Mouse (Mus musculus): ENCODE data around the gene Rasgrp1. TPM values are rescaled to one million over a fixed set of nuclear protein-coding genes. Genes with fewer than 3 reads are reported as not detected.

Rasgrp1 gene
- polyA plus RNA-seq, 1 experiment from 2014 or later: 0.40 TPM

DNA sequence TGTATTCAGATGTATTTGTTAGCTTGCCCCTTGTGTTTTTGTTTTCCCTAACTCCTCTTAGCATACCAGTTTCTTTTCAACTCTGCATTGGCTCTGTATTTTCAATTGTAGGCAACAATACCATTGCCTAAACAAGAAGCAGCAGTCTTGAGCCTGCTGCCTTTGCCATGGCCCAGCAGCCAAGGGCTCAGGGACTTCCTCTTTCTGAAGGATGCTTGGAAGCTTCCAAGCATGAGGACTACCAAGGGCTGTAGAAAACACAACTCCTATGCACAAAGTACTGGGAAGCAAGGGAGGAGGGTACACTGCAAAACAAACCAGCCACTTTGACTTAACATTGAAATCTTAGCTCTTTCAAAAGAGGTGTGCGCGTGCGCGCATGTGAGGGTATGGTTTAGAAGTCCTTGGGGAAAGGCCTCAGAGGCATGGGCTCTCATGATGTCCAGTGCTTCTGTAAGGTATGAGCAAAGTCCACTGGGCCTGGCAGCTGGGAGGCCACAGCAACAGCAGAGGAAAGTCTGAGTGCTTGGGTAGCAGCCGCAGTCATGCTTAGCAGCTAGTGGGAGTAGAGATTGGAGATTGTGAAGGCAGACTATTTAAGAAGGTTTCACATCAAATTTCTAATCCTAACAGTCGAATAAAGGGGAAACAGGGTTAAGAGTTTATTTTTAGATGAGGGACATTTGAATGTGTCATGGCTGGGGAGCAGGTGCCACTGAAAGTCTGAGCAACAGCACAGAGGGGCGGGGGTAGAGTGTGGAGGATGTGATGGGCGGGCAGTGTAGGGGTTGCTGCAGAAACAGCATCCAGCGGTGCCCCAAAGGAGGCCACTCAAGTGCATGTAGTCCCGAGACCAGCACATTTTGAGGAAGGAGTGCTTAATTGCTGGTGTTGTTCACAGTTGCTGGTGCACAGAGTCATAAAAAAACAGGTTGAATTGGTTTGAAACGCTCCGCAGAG, 39.1 kb downstream of the Rasgrp1 start:
- no peak for DNase-seq
- no peaks in the 10 kb centered on the region for H3K27me3 ChIP-seq
- WGBS (ENCODE audit: insufficient replicate concordance): 77% methylated on average over 12 of the region's 12 CpGs

GRCm38 (mm10) chr2:117299596-117300448, 43.0 kb downstream of the Rasgrp1 start:
- DNase-seq: no peak
- Histone ChIP-seq H3K27ac (no peak overlapping the region), H3K27me3 (no peaks in the 10 kb centered on the region), H3K4me1 (replicated peaks) (no peaks in the 10 kb centered on the region), H3K36me3 (no peaks in the 10 kb centered on the region), H3K9me3 (replicated peaks) (no peaks in the 10 kb centered on the region), H3K4me3 (replicated peaks) (no peak overlapping the region), H3K9ac (no peak overlapping the region), H3K4me2 (no peak overlapping the region)
- no peak for ATAC-seq (ENCODE audit: low read depth)
- WGBS (ENCODE audit: insufficient replicate concordance): 67% methylated on average over 16 of the region's 16 CpGs

More for the DNA sequence above, 39.1 kb downstream of the Rasgrp1 start:
- H3K9me3 ChIP-seq (replicated peaks): no peaks in the 10 kb centered on the region
- no peak overlapping the region for H3K4me2 ChIP-seq
- no peak overlapping the region for H3K27ac ChIP-seq
- H3K36me3 ChIP-seq: no peaks in the 10 kb centered on the region
- no peak overlapping the region for H3K9ac ChIP-seq
- H3K4me3 ChIP-seq (replicated peaks): no peak overlapping the region
- no peak for ATAC-seq (ENCODE audit: low read depth)
- H3K4me1 ChIP-seq (replicated peaks): no peaks in the 10 kb centered on the region

DNA sequence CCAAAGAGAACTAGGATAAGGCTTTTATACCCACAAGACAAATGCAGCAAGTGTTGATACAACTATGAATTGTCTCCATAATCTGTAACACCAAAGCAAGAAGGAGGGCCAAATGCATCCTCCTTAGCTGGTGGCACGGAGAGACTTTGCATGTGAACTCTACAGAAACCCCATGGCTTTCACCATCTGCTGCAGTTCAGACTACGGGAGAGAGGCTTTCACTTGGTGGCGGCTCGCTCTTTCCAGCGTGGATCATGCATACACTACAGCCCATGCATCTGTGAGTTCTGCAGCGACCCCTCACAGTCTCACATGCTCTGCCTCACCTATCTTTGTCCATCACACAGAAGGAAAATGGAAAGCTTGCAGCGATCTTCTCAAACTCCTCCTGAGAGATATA, 54.5 kb downstream of the Rasgrp1 start:
- 71% methylated on average over 7 of the region's 7 CpGs for WGBS (ENCODE audit: insufficient replicate concordance)
- Histone ChIP-seq H3K27ac (no peak overlapping the region), H3K9me3 (replicated peaks) (no peaks in the 10 kb centered on the region), H3K4me2 (no peak overlapping the region), H3K36me3 (no peaks in the 10 kb centered on the region), H3K4me3 (replicated peaks) (no peak overlapping the region), H3K9ac (no peak overlapping the region), H3K4me1 (replicated peaks) (no peaks in the 10 kb centered on the region), H3K27me3 (no peaks in the 10 kb centered on the region)
- DNase-seq: no peak
- ATAC-seq (ENCODE audit: low read depth): no peak

GRCm38 (mm10) chr2:117263786-117264408, 78.9 kb downstream of the Rasgrp1 start:
- ATAC-seq (ENCODE audit: low read depth): peak; percentile 69; the same call in 1 of the 2 replicates

DNA sequence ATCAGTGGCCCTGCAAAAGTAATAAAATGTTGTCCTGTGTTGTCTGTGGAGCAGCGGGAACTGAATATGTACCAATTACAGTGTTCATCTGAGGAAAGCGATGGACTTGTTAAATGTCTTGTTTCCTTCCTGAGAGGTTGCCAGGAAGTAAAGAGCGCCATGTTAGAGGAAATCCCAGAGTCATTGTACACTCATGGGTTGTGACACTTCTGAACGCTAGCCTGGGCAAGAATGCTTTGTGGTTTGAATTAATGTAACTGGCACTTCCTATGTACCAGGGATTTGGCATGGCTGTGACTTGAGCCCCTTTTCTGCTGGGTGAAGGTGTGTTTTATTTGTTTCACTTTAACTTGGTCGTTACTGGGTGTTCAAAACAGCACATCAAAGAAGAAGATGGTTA, 80.6 kb downstream of the Rasgrp1 start:
- Histone ChIP-seq H3K4me2 (no peak overlapping the region), H3K27me3 (no peaks in the 10 kb centered on the region), H3K9me3 (replicated peaks) (no peaks in the 10 kb centered on the region), H3K9ac (no peak overlapping the region), H3K36me3 (peaks cover 26% of the 10 kb centered on the region), H3K4me1 (replicated peaks) (peaks cover 6% of the 10 kb centered on the region), H3K4me3 (replicated peaks) (no peak overlapping the region), H3K27ac (no peak overlapping the region)
- DNase-seq (no peak), ATAC-seq (ENCODE audit: low read depth) (no peak)
- WGBS (ENCODE audit: insufficient replicate concordance): 73% methylated on average over 5 of the region's 5 CpGs

More at GRCm38 (mm10) chr2:117263786-117264408, 78.9 kb downstream of the Rasgrp1 start:
- no peaks in the 10 kb centered on the region for H3K4me1 ChIP-seq (replicated peaks)
- H3K9ac ChIP-seq: no peak overlapping the region
- no peak overlapping the region for H3K4me3 ChIP-seq (replicated peaks)
- peaks cover 38% of the 10 kb centered on the region for H3K36me3 ChIP-seq
- no peak overlapping the region for H3K4me2 ChIP-seq
- 70% methylated on average over 11 of the region's 11 CpGs for whole genome bisulfite sequencing (ENCODE audit: insufficient replicate concordance)
- peak; percentile 18 for DNase-seq
- H3K9me3 ChIP-seq (replicated peaks): no peaks in the 10 kb centered on the region
- H3K27ac ChIP-seq: no peak overlapping the region
- H3K27me3 ChIP-seq: no peaks in the 10 kb centered on the region

DNA sequence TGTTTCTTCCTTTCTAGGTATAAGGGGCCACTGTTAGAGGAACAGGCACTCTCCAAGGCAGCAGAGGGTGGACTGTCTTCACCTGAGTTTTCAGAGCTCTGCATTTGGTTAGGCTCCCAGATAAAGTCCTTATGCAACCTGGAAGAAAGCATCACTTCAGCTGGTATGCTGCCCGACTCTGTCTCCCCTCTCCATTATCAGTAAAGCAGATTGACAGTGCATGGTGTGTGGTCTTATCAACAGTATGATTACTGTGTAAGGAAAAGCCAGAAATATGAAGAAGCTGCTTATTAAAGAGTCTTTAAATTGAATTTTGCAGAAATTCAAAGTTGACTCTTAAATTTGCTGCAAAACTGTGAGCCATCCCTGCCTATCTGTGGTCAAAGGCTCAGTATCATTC, 85.2 kb downstream of the Rasgrp1 start:
- 30% methylated on average over 1 of the region's 1 CpGs for WGBS (ENCODE audit: insufficient replicate concordance)
- H3K9me3 ChIP-seq (replicated peaks): no peaks in the 10 kb centered on the region
- H3K36me3 ChIP-seq: peaks cover 14% of the 10 kb centered on the region; the same call in 1 of the 2 replicates
- H3K9ac ChIP-seq: no peak overlapping the region
- ATAC-seq (ENCODE audit: low read depth) (no peak), DNase-seq (no peak)
- no peaks in the 10 kb centered on the region for H3K27me3 ChIP-seq
- no peak overlapping the region for H3K4me3 ChIP-seq (replicated peaks)
- H3K27ac ChIP-seq: no peak overlapping the region
- H3K4me1 ChIP-seq (replicated peaks): peaks cover 12% of the 10 kb centered on the region
- no peak overlapping the region for H3K4me2 ChIP-seq

GRCm38 (mm10) chr2:117255415-117255814, 87.4 kb downstream of the Rasgrp1 start:
- DNase-seq: no peak
- Histone ChIP-seq H3K27ac (no peak overlapping the region), H3K27me3 (no peaks in the 10 kb centered on the region), H3K36me3 (0 out of 2 replicates have a peak, but pooled peaks cover 5% of the 10 kb centered on the region), H3K9ac (no peak overlapping the region), H3K4me1 (replicated peaks) (peaks cover 22% of the 10 kb centered on the region), H3K4me3 (replicated peaks) (no peak overlapping the region), H3K9me3 (replicated peaks) (no peaks in the 10 kb centered on the region), H3K4me2 (no peak overlapping the region)
- 64% methylated on average over 2 of the region's 2 CpGs for WGBS (ENCODE audit: insufficient replicate concordance)
- ATAC-seq (ENCODE audit: low read depth): no peak

- Histone ChIP-seq H3K9me3 (replicated peaks) (no peaks in the 10 kb centered on the region), H3K27ac (no peak overlapping the region), H3K36me3 (0 out of 2 replicates have a peak, but pooled peaks cover 5% of the 10 kb centered on the region), H3K4me2 (peak overlapping the region; percentile 75), H3K9ac (peak overlapping the region; percentile 84), H3K27me3 (no peaks in the 10 kb centered on the region), H3K4me1 (replicated peaks) (peaks cover 13% of the 10 kb centered on the region), H3K4me3 (replicated peaks) (peak overlapping the region; percentile 75)
- ATAC-seq (ENCODE audit: low read depth): peak; percentile 68
- under 1% methylated on average over 24 of the region's 24 CpGs for WGBS (ENCODE audit: insufficient replicate concordance)
- DNase-seq: peak; percentile 24
These were observed 92.7 kb downstream of the Rasgrp1 start for GRCm38 (mm10) chr2:117250001-117250510.

- H3K9me3 ChIP-seq (replicated peaks): no peaks in the 10 kb centered on the region
- no peaks in the 10 kb centered on the region for H3K27me3 ChIP-seq
- peak within 1 kb of the TSS; percentile 75 for H3K4me3 ChIP-seq (replicated peaks)
- under 1% methylated on average over 33 of the region's 33 CpGs for WGBS (ENCODE audit: insufficient replicate concordance)
- DNase-seq (peak; percentile 74), ATAC-seq (ENCODE audit: low read depth) (peak; percentile 89)
- H3K36me3 ChIP-seq: 0 out of 2 replicates have a peak, but pooled peaks cover 5% of the 10 kb centered on the region
- peak within 1 kb of the TSS; percentile 67; the same call in 1 of the 2 replicates for H3K27ac ChIP-seq
- peak within 1 kb of the TSS; percentile 84 for H3K9ac ChIP-seq
- peak within 1 kb of the TSS; percentile 75 for H3K4me2 ChIP-seq
- peaks cover 13% of the 10 kb centered on the region for H3K4me1 ChIP-seq (replicated peaks)
These were observed 93.4 kb downstream of the Rasgrp1 start, which contains the start of gene Fam98b for GRCm38 (mm10) chr2:117249255-117250000. Gene Fam98b, plus strand, starts transcription at chr2:117249739.

DNA sequence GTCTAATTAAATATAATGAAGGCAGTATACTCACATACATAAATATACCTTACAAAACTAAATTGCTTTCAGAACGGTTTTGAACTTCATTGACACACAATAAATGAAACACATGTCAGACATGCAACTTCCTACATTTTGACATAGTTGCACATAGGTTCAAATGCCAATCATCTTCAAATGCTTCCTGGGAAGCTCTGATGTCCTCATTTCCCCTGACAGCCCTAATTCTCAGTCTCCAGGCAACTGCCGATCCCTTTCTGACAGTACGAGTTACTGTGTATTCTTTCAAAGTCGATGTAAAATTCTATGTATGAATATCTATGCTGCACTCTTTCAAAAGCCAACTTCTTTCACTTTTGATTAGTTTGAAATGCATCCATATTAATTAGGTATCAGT, 100.8 kb downstream of the Rasgrp1 start:
- no peaks in the 10 kb centered on the region for H3K36me3 ChIP-seq
- H3K27ac ChIP-seq: no peak overlapping the region
- H3K9me3 ChIP-seq (replicated peaks): no peaks in the 10 kb centered on the region
- no peak for ATAC-seq (ENCODE audit: low read depth)
- no peaks in the 10 kb centered on the region for H3K4me1 ChIP-seq (replicated peaks)
- no peak overlapping the region for H3K4me2 ChIP-seq
- H3K27me3 ChIP-seq: no peaks in the 10 kb centered on the region
- 67% methylated on average over 4 of the region's 4 CpGs for WGBS (ENCODE audit: insufficient replicate concordance)
- no peak overlapping the region for H3K9ac ChIP-seq
- H3K4me3 ChIP-seq (replicated peaks): no peak overlapping the region
- DNase-seq: no peak

Measured in liver, embryonic 13.5 days (tissue).